Mouse (Mus musculus) stomach, postnatal 0 days (tissue): ENCODE measurements around the gene Klhl26.

Source experiments
- CTCF ChIP-seq: IDR thresholded peaks from 2 replicates; pipeline ENCODE4 v1.5.1; 2016; ENCODE audit warnings: antibody characterized with exemption, low read depth, mild to moderate bottlenecking, moderate library complexity
- EP300 ChIP-seq: optimal IDR thresholded peaks from 2 replicates; pipeline ENCODE3; 2016; ENCODE audit warnings: antibody characterized with exemption

DNA sequence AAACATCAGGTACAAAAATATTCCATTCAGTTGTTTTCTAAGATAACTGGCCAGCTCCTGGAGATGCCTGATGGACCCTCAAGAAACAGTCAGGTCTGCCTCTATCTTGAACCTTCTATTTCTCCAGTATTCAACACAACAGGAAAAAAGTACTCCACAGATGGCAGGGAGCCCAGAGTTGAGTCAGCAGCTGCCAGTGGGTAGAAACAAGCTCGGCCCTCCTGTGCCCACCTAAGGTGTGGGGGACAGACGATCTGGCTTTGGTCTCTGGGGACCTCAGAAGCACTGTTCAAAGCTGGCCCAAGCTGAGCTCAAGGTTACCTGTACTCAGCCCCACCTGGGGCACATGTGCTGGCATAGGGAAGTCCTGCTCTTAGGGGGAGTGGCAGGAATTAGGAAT is 36.7 kb upstream of the Klhl26 start:
- TF ChIP-seq CTCF (no peak), EP300 (no peak)
